Mouse (Mus musculus): ENCODE results near the gene Tia1.

Tia1 gene

GRCm38 (mm10) chr6:86385362-86386104, 18.5 kb upstream of the Tia1 start:
- no peak for DNase-seq (ENCODE audit: extremely low spot score)

- no peak for DNase-seq (ENCODE audit: extremely low spot score)
Measured at GRCm38 (mm10) chr6:86387313-86387712, 16.7 kb upstream of the Tia1 start.

GRCm38 (mm10) chr6:86388461-86388860, 15.6 kb upstream of the Tia1 start:
- DNase-seq (ENCODE audit: extremely low spot score) = no peak

GRCm38 (mm10) chr6:86391326-86391725, 12.7 kb upstream of the Tia1 start:
- DNase-seq (ENCODE audit: extremely low spot score) = no peak

GRCm38 (mm10) chr6:86393187-86393586, 10.8 kb upstream of the Tia1 start:
- DNase-seq (ENCODE audit: extremely low spot score) = no peak

GRCm38 (mm10) chr6:86394078-86394720, 9.8 kb upstream of the Tia1 start:
- DNase-seq (ENCODE audit: extremely low spot score) = no peak

GRCm38 (mm10) chr6:86395021-86395420, 9.0 kb upstream of the Tia1 start:
- no peak for DNase-seq (ENCODE audit: extremely low spot score)

GRCm38 (mm10) chr6:86395969-86396368, 8.1 kb upstream of the Tia1 start:
- no peak for DNase-seq (ENCODE audit: extremely low spot score)

- DNase-seq (ENCODE audit: extremely low spot score) = peak; percentile 93
Measured at GRCm38 (mm10) chr6:86396581-86397256, 7.3 kb upstream of the Tia1 start, which contains the start of gene Pcyox1. Gene Pcyox1 (minus strand): TSS chr6:86397154.

- DNase-seq (ENCODE audit: extremely low spot score) = no peak
Measured at GRCm38 (mm10) chr6:86397257-86397980, 6.6 kb upstream of the Tia1 start.

GRCm38 (mm10) chr6:86398986-86399385, 5.0 kb upstream of the Tia1 start:
- DNase-seq (ENCODE audit: extremely low spot score) = no peak

- no peak for DNase-seq (ENCODE audit: extremely low spot score)
Measured at GRCm38 (mm10) chr6:86399995-86400394, 4.0 kb upstream of the Tia1 start.

- DNase-seq (ENCODE audit: extremely low spot score) = peak; percentile 72
Measured at GRCm38 (mm10) chr6:86400972-86401371, 3.0 kb upstream of the Tia1 start.

GRCm38 (mm10) chr6:86402681-86403607, 1.1 kb upstream of the Tia1 start:
- no peak for DNase-seq (ENCODE audit: extremely low spot score)

GRCm38 (mm10) chr6:86403728-86404099, 305 bp upstream of the Tia1 start:
- peak; percentile 94 for DNase-seq (ENCODE audit: extremely low spot score)

- peak; percentile 53 for DNase-seq (ENCODE audit: extremely low spot score)
Measured at GRCm38 (mm10) chr6:86404996-86405395, 977 bp downstream of the Tia1 start.

GRCm38 (mm10) chr6:86406306-86406705, 2.3 kb downstream of the Tia1 start:
- DNase-seq (ENCODE audit: extremely low spot score) = no peak

- DNase-seq (ENCODE audit: extremely low spot score) = no peak
Measured at GRCm38 (mm10) chr6:86418711-86419110, 14.7 kb downstream of the Tia1 start.

GRCm38 (mm10) chr6:86419239-86419638, 15.2 kb downstream of the Tia1 start:
- no peak for DNase-seq (ENCODE audit: extremely low spot score)

- DNase-seq (ENCODE audit: extremely low spot score) = no peak
Measured at GRCm38 (mm10) chr6:86420491-86420890, 16.5 kb downstream of the Tia1 start.

- DNase-seq (ENCODE audit: extremely low spot score) = no peak
Measured at GRCm38 (mm10) chr6:86426358-86426757, 22.3 kb downstream of the Tia1 start, which contains the start of gene Gm44790. Gene Gm44790 (plus strand): TSS chr6:86426658.
